Mouse (Mus musculus) heart, adult 2 months (tissue): Measurements from ENCODE around the gene Crebl2. TPM values are rescaled to one million over a fixed set of nuclear protein-coding genes. Genes with fewer than 3 reads are reported as not detected.

ENCODE experiments used
- DNase-seq, 2 experiments: peaks; one replicate each; pipeline ENCODE4 v3.0.0; 2021
- H3K27ac ChIP-seq: fragments of 200-600 bp; 2 replicates; pipeline ENCODE4 v1.8.1; 2022
- H3K27me3 ChIP-seq: fragments of 200-500 bp; 2 replicates; pipeline ENCODE4 v1.6.1; 2012; ENCODE audit warnings: mild to moderate bottlenecking, low read length, inconsistent platforms, mixed read lengths; ENCODE audit not compliant: control insufficient read depth, insufficient read depth
- H3K36me3 ChIP-seq: fragments of 200-500 bp; 2 replicates; pipeline ENCODE4 v1.6.1; 2012; ENCODE audit warnings: low read length, inconsistent platforms; ENCODE audit not compliant: control insufficient read depth, insufficient read depth
- H3K4me1 ChIP-seq: fragments of 200-500 bp; 2 replicates; pipeline ENCODE4 v1.6.1; 2011; ENCODE audit warnings: low read length; ENCODE audit not compliant: control insufficient read depth, insufficient read depth
- H3K4me3 ChIP-seq: fragments of 200-600 bp; 2 replicates; pipeline ENCODE4 v1.8.1; 2022
- H3K79me2 ChIP-seq: fragments of 200-500 bp; replicated peaks from 2 replicates; pipeline ENCODE4 v1.6.1; 2012; ENCODE audit warnings: mild to moderate bottlenecking, inconsistent platforms, low read length, moderate library complexity, mixed read lengths; ENCODE audit not compliant: control insufficient read depth, insufficient read depth
- H3K9ac ChIP-seq: fragments of 200-500 bp; 2 replicates; pipeline ENCODE4 v1.6.1; 2012; ENCODE audit warnings: low read depth, mild to moderate bottlenecking, control low read depth, inconsistent platforms, low read length, mixed read lengths
- CTCF ChIP-seq: fragments of 200-600 bp; IDR thresholded peaks from 2 replicates; pipeline ENCODE4 v1.8.1; 2022; ENCODE audit warnings: antibody characterized with exemption, mild to moderate bottlenecking, moderate library complexity
- EP300 ChIP-seq: fragments of 200-500 bp; IDR thresholded peaks from 2 replicates; pipeline ENCODE4 v1.6.1; 2011; ENCODE audit warnings: low read depth, low read length, control low read depth; ENCODE audit not compliant: insufficient read depth
- POLR2A ChIP-seq: fragments of 200-500 bp; IDR thresholded peaks from 2 replicates; pipeline ENCODE4 v1.6.1; 2011; ENCODE audit warnings: mild to moderate bottlenecking, low read depth, low read length, control low read depth; ENCODE audit not compliant: insufficient read depth
- WGBS: fragments of 180-500 bp; shearing (Covaris S2); methylation state at CpG from one replicate; pipeline ENCODE4 v1.1.7; 2018; 5-methylcytosine and 5-hydroxymethylcytosine counted together
- intact Hi-C: fragments of 180-260 bp; cut with DNase I; formaldehyde crosslinking; loops from one replicate; pipeline ENCODE4 v1.15.1; 2025
- polyA plus RNA-seq: library from polyadenylated mRNA; depleted of rRNA; stranded (reverse); fragments of >200 nt; gene quantifications from 2 replicates; pipeline ENCODE4 v1.2.3, GENCODE M21; 2012
- total RNA-seq, 2 experiments: library from RNA; stranded (reverse); gene quantifications; 2 replicates each; pipeline ENCODE4 v1.2.3; 2021

Gene Crebl2
- total and polyA plus RNA-seq, 3 experiments, result 9.2 to 16.2 (median 12.2) TPM

- intact Hi-C loops, result loop anchor here (2.0 to 5.0 kb wide), 3 partner anchors 44 to 224 kb away; partner anchors contain the start of genes Cdkn1b and Lrp6
- WGBS, result 1% methylated on average over 46 of the region's 46 CpGs
- DNase-seq, result peak; percentile 54 to 67
- Histone ChIP-seq H3K27me3 (no peaks in the 10 kb centered on the region), H3K4me1 (peaks cover 5% of the 10 kb centered on the region), H3K4me3 (peak overlapping the region; percentile 77), H3K36me3 (peaks cover 7% of the 10 kb centered on the region), H3K79me2 (peaks cover 2% of the 10 kb centered on the region), H3K27ac (peak overlapping the region; percentile 100), H3K9ac (peak overlapping the region; percentile 100)
- TF ChIP-seq CTCF (no peak), EP300 (no peak), POLR2A (no peak)
Measured at GRCm38 (mm10) chr6:134791251-134792118, 38.5 kb upstream of the Crebl2 start.

- intact Hi-C loops, result loop anchor here (1.0 to 5.0 kb wide), 4 partner anchors 37 to 225 kb away; partner anchors contain the start of genes Cdkn1b and Lrp6
- Histone ChIP-seq H3K27ac (peak within 1 kb of the TSS; percentile 100), H3K36me3 (peaks cover 7% of the 10 kb centered on the region), H3K4me3 (peak within 1 kb of the TSS; percentile 83), H3K4me1 (peaks cover 5% of the 10 kb centered on the region), H3K27me3 (no peaks in the 10 kb centered on the region), H3K79me2 (peaks cover 2% of the 10 kb centered on the region), H3K9ac (peak within 1 kb of the TSS; percentile 100)
- TF ChIP-seq POLR2A (0 out of 2 replicates have a peak, but pooled peaks have one; percentile 32), EP300 (no peak), CTCF (no peak)
- WGBS, result 2% methylated on average over 106 of the region's 108 CpGs
- peak; percentile 89 to 93 for DNase-seq
Measured at GRCm38 (mm10) chr6:134792141-134793045, 37.6 kb upstream of the Crebl2 start, which contains the start of gene Dusp16. Dusp16 (minus strand) TSS chr6:134792625.

GRCm38 (mm10) chr6:134793046-134793806, 36.7 kb upstream of the Crebl2 start:
- no peak for TF ChIP-seq EP300
- no peak for TF ChIP-seq POLR2A
- TF ChIP-seq CTCF, result no peak
- Histone ChIP-seq H3K27ac (peak overlapping the region; percentile 80), H3K4me1 (peaks cover 3% of the 10 kb centered on the region), H3K36me3 (peaks cover 4% of the 10 kb centered on the region), H3K27me3 (no peaks in the 10 kb centered on the region), H3K79me2 (no peaks in the 10 kb centered on the region; the same call in 1 of the 2 replicates), H3K4me3 (peak overlapping the region; percentile 63), H3K9ac (peak overlapping the region; percentile 89)
- intact Hi-C loops, result loop anchor here (1.0 to 5.0 kb wide), 4 partner anchors 36 to 226 kb away; partner anchors contain the start of genes Cdkn1b and Lrp6
- 66% methylated on average over 21 of the region's 21 CpGs for WGBS
- peak; percentile 9 to 27 for DNase-seq

GRCm38 (mm10) chr6:134793911-134794520, 35.9 kb upstream of the Crebl2 start:
- intact Hi-C loops, result loop anchor here (1.0 to 5.0 kb wide), 6 partner anchors 35 to 367 kb away; partner anchors contain the start of genes Cdkn1b and Lrp6
- no peaks in the 10 kb centered on the region for H3K27me3 ChIP-seq
- H3K4me1 ChIP-seq, result peaks cover 3% of the 10 kb centered on the region
- DNase-seq, result peak; percentile 86 to 90
- H3K79me2 ChIP-seq, result no peaks in the 10 kb centered on the region
- peak overlapping the region; percentile 19; the same call in 1 of the 2 replicates for H3K4me3 ChIP-seq
- 27% methylated on average over 21 of the region's 21 CpGs for WGBS
- no peak overlapping the region for H3K9ac ChIP-seq
- TF ChIP-seq EP300 (peak; percentile 77), POLR2A (no peak)
- H3K36me3 ChIP-seq, result peaks cover 4% of the 10 kb centered on the region
- no peak overlapping the region for H3K27ac ChIP-seq
